ENCODE assay signal across 8 mouse cellular contexts in genomic region chr17:35052271-35052798, GRCm38 (mm10). TPM values are rescaled to one million over a fixed set of nuclear protein-coding genes. Genes with fewer than 3 reads are reported as not detected.
A peak's percentile ranks its signal among the peaks of the same experiment; 100 is the strongest.
DNase-seq lines count a peak whose midpoint lies in the region; ATAC-seq lines count a peak whose summit lies in the region.

No protein-coding gene starts in this region.

- no peaks in the 10 kb centered on the region for H3K27me3 ChIP-seq in heart, embryonic 14.5 days (ENCODE audit: control insufficient read depth, insufficient read depth, low read length)
- no peaks in the 10 kb centered on the region for H3K27me3 ChIP-seq in hindbrain, embryonic 12.5 days
- no peaks in the 10 kb centered on the region for H3K27me3 ChIP-seq in midbrain, embryonic 13.5 days

- ATAC-seq in heart, embryonic 14.5 days (ENCODE audit: insufficient number of reproducible peaks, insufficient read depth, low FRiP score, low read depth) = no peak
- ATAC-seq in hindbrain, embryonic 12.5 days (ENCODE audit: low FRiP score) = 0 out of 2 replicates have a peak, but pooled peaks have one; percentile 3
- no peak for ATAC-seq in midbrain, embryonic 13.5 days

- 57% methylated on average over 12 of the region's 12 CpGs for WGBS in heart, embryonic 14.5 days
- WGBS in hindbrain, embryonic 12.5 days = 74% methylated on average over 12 of the region's 12 CpGs
- WGBS in midbrain, embryonic 13.5 days = 77% methylated on average over 12 of the region's 12 CpGs

- peak overlapping the region; percentile 75 for H3K4me2 ChIP-seq in heart, embryonic 14.5 days (ENCODE audit: low read length)
- H3K4me2 ChIP-seq in hindbrain, embryonic 12.5 days (replicated peaks) = peak overlapping the region; percentile 79
- peak overlapping the region; percentile 69 for H3K4me2 ChIP-seq in midbrain, embryonic 13.5 days (replicated peaks)

- peak overlapping the region; percentile 99 for H3K27ac ChIP-seq in heart, embryonic 14.5 days (replicated peaks in 1 of 2; ENCODE audit: control insufficient read depth in 1 of 2, insufficient read depth in 1 of 2, low read depth in 2 of 2, low read length in 2 of 2)
- peak overlapping the region; percentile 93 for H3K27ac ChIP-seq in hindbrain, embryonic 12.5 days
- H3K27ac ChIP-seq in midbrain, embryonic 13.5 days = peak overlapping the region; percentile 90

- H3K4me3 ChIP-seq in heart, embryonic 14.5 days (ENCODE audit: control insufficient read depth in 1 of 2, insufficient read depth in 1 of 2, low read depth in 1 of 2, low read length in 2 of 2) = peak overlapping the region; percentile 55 to 63
- peak overlapping the region; percentile 55 for H3K4me3 ChIP-seq in hindbrain, embryonic 12.5 days
- peak overlapping the region; percentile 46 for H3K4me3 ChIP-seq in midbrain, embryonic 13.5 days (replicated peaks)

- peak overlapping the region; percentile 94 for H3K9ac ChIP-seq in heart, embryonic 14.5 days (ENCODE audit: low read length)
- H3K9ac ChIP-seq in hindbrain, embryonic 12.5 days = peak overlapping the region; percentile 79
- peak overlapping the region; percentile 76 for H3K9ac ChIP-seq in midbrain, embryonic 13.5 days (replicated peaks)

- no peak for DNase-seq in heart, postnatal 36 days
- DNase-seq in R1 (ENCODE audit: low read depth, low spot score) = peak; percentile 56
- no peak for DNase-seq in adrenal gland, postnatal 10 days
- no peak for DNase-seq in layer of hippocampus, adult 18-20 months (ENCODE audit: low spot score in 2 of 2)
- no peak for DNase-seq in thymus, postnatal 10 days (ENCODE audit: low spot score in 2 of 2)

- intact Hi-C loops in heart, postnatal 36 days (cut with DNase I) = no loop called here

- peaks cover 52% of the 10 kb centered on the region for H3K36me3 ChIP-seq in heart, embryonic 14.5 days (ENCODE audit: control insufficient read depth, insufficient read depth, low read length)
- H3K36me3 ChIP-seq in hindbrain, embryonic 12.5 days = peaks cover 24% of the 10 kb centered on the region
- H3K36me3 ChIP-seq in midbrain, embryonic 13.5 days = peaks cover 25% of the 10 kb centered on the region

- no peaks in the 10 kb centered on the region for H3K9me3 ChIP-seq in heart, embryonic 14.5 days (ENCODE audit: control insufficient read depth, low read length)
- no peaks in the 10 kb centered on the region for H3K9me3 ChIP-seq in hindbrain, embryonic 12.5 days (replicated peaks)
- H3K9me3 ChIP-seq in midbrain, embryonic 13.5 days = no peaks in the 10 kb centered on the region

- peaks cover 23 to 33% of the 10 kb centered on the region in 2 experiments for H3K4me1 ChIP-seq in heart, embryonic 14.5 days (ENCODE audit: control insufficient read depth in 2 of 2, insufficient read depth in 2 of 2, low read length in 2 of 2)
- H3K4me1 ChIP-seq in hindbrain, embryonic 12.5 days = peaks cover 40% of the 10 kb centered on the region
- H3K4me1 ChIP-seq in midbrain, embryonic 13.5 days (replicated peaks) = peaks cover 52% of the 10 kb centered on the region

RNA-seq across cellular contexts. Expression of gene Clic1, which starts 2.6 kb away (rescaled TPM):
- polyA plus RNA-seq in heart, embryonic 14.5 days (2014; fragmentation: Nextera tagmentation; extraction: Ambion mirVana) = 108 TPM in 2 replicates
- 10 to 100 TPM; 41.7 to 44.0 TPM for total RNA-seq in heart, postnatal 36 days (2021)
- 157 and 159 TPM in 2 replicates for polyA plus RNA-seq in hindbrain, embryonic 12.5 days (2016; fragmentation: Nextera tagmentation; extraction: Ambion mirVana)
- polyA plus RNA-seq in midbrain, embryonic 13.5 days (2015; fragmentation: Nextera tagmentation; extraction: Ambion mirVana) = 93.7 and 99.6 TPM in 2 replicates
- 100 to 1,000 TPM in 1 of 2 experiments, 10 to 100 TPM in 1; 95.6 to 105 TPM for total RNA-seq in adrenal gland, postnatal 10 days (2021)
- total RNA-seq in layer of hippocampus, adult 18-20 months (2021) = 1 to 10 TPM; 7.7 to 8.3 TPM

RNA-seq across cellular contexts. Expression of gene Msh5, which starts 5.8 kb away (rescaled TPM):
- polyA plus RNA-seq in heart, embryonic 14.5 days (2014; fragmentation: Nextera tagmentation; extraction: Ambion mirVana) = 2.6 and 3.5 TPM in 2 replicates
- total RNA-seq in heart, postnatal 36 days (2021) = under 1 TPM; 0.25 to 0.70 TPM
- polyA plus RNA-seq in hindbrain, embryonic 12.5 days (2016; fragmentation: Nextera tagmentation; extraction: Ambion mirVana) = 3.0 and 3.1 TPM in 2 replicates
- 3.3 and 3.7 TPM in 2 replicates for polyA plus RNA-seq in midbrain, embryonic 13.5 days (2015; fragmentation: Nextera tagmentation; extraction: Ambion mirVana)
- total RNA-seq in adrenal gland, postnatal 10 days (2021) = 1 to 10 TPM; 2.3 to 5.0 TPM
- 1 to 10 TPM; 1.5 to 1.6 TPM for total RNA-seq in layer of hippocampus, adult 18-20 months (2021)

RNA-seq across cellular contexts. Expression of gene Ddah2, which starts 6.5 kb away (rescaled TPM):
- polyA plus RNA-seq in heart, embryonic 14.5 days (2014; fragmentation: Nextera tagmentation; extraction: Ambion mirVana) = 186 and 222 TPM in 2 replicates
- total RNA-seq in heart, postnatal 36 days (2021) = 10 to 100 TPM; 27.5 to 27.6 TPM
- 512 and 517 TPM in 2 replicates for polyA plus RNA-seq in hindbrain, embryonic 12.5 days (2016; fragmentation: Nextera tagmentation; extraction: Ambion mirVana)
- 501 and 531 TPM in 2 replicates for polyA plus RNA-seq in midbrain, embryonic 13.5 days (2015; fragmentation: Nextera tagmentation; extraction: Ambion mirVana)
- 10 to 100 TPM; 35.2 to 51.7 TPM for total RNA-seq in adrenal gland, postnatal 10 days (2021)
- total RNA-seq in layer of hippocampus, adult 18-20 months (2021) = 10 to 100 TPM in 1 of 2 experiments, 1 to 10 TPM in 1; 9.4 to 11.0 TPM

RNA-seq across cellular contexts. Expression of gene Ly6g6c, which starts 12.9 kb away (rescaled TPM):
- polyA plus RNA-seq in heart, embryonic 14.5 days (2014; fragmentation: Nextera tagmentation; extraction: Ambion mirVana) = not detected in 2 replicates
- under 1 TPM in 1 of 2 experiments, not detected in 1; 0.56 TPM for total RNA-seq in heart, postnatal 36 days (2021)
- not detected in 2 replicates for polyA plus RNA-seq in hindbrain, embryonic 12.5 days (2016; fragmentation: Nextera tagmentation; extraction: Ambion mirVana)
- not detected in 2 replicates for polyA plus RNA-seq in midbrain, embryonic 13.5 days (2015; fragmentation: Nextera tagmentation; extraction: Ambion mirVana)
- not detected for total RNA-seq in adrenal gland, postnatal 10 days (2021)
- not detected for total RNA-seq in layer of hippocampus, adult 18-20 months (2021)

RNA-seq across cellular contexts. Expression of gene Mpig6b, which starts 13.6 kb away (rescaled TPM):
- polyA plus RNA-seq in heart, embryonic 14.5 days (2014; fragmentation: Nextera tagmentation; extraction: Ambion mirVana) = 0.54 and 0.73 TPM in 2 replicates
- under 1 TPM; 0.42 to 0.49 TPM for total RNA-seq in heart, postnatal 36 days (2021)
- 0.46 and 0.52 TPM in 2 replicates for polyA plus RNA-seq in hindbrain, embryonic 12.5 days (2016; fragmentation: Nextera tagmentation; extraction: Ambion mirVana)
- 0.45 and 0.50 TPM in 2 replicates for polyA plus RNA-seq in midbrain, embryonic 13.5 days (2015; fragmentation: Nextera tagmentation; extraction: Ambion mirVana)
- total RNA-seq in adrenal gland, postnatal 10 days (2021) = under 1 TPM; 0.24 to 0.30 TPM
- total RNA-seq in layer of hippocampus, adult 18-20 months (2021) = not detected

Comparison
In these comparisons a context has a peak if more than half of its experiments do, and no peak if none do; other contexts are left out.
1. RNA of gene Clic1, which starts 2.6 kb away (total RNA-seq): 95.6 to 105 TPM in adrenal gland, postnatal 10 days and 41.7 to 44.0 TPM in heart, postnatal 36 days; 7.7 to 8.3 TPM in layer of hippocampus, adult 18-20 months; every median in the first group is over 4 times any median in the second.
2. Peak in every context shown above with its lines, with median percentiles within 50 percentile points of each other: H3K27ac ChIP-seq, H3K4me2 ChIP-seq, H3K4me3 ChIP-seq and H3K9ac ChIP-seq.